Mouse (Mus musculus) cerebellum, adult 9-11 months (tissue): ENCODE results near the gene Irf8.

Experiments used
- DNase-seq: peaks from one replicate; pipeline ENCODE4 v3.0.0; 2022

The Irf8 gene

GRCm38 (mm10) chr8:120804741-120805140, 68.6 kb downstream of the Irf8 start:
- DNase-seq = no peak
